Mouse (Mus musculus): Measurements from ENCODE around the gene H2afv. TPM values are rescaled to one million over a fixed set of nuclear protein-coding genes. Genes with fewer than 3 reads are reported as not detected.

The H2afv gene
- polyA plus RNA-seq, 1 experiment from 2014 or later: 905 TPM

- H3K4me1 ChIP-seq (ENCODE audit: control insufficient read depth, insufficient read depth, low read length): peaks cover 23% of the 10 kb centered on the region
- no peaks in the 10 kb centered on the region for H3K27me3 ChIP-seq (ENCODE audit: control insufficient read depth, insufficient read depth, low read length)
- H3K4me2 ChIP-seq (ENCODE audit: low read depth, severe bottlenecking): no peak overlapping the region
- H3K9ac ChIP-seq (ENCODE audit: low read length): no peak overlapping the region
- DNase-seq (ENCODE audit: low spot score) (no peak), ATAC-seq (ENCODE audit: insufficient number of reproducible peaks, low FRiP score, low TSS enrichment, low read depth) (no peak)
- H3K9me3 ChIP-seq (ENCODE audit: control insufficient read depth, low read length): no peaks in the 10 kb centered on the region
- 80% methylated on average over 3 of the region's 3 CpGs for WGBS
- peaks cover 23% of the 10 kb centered on the region for H3K36me3 ChIP-seq (ENCODE audit: control insufficient read depth, insufficient read depth, low read length)
- no peak overlapping the region for H3K4me3 ChIP-seq (ENCODE audit: low read depth, low read length)
- no peak overlapping the region for H3K27ac ChIP-seq (replicated peaks; ENCODE audit: low read depth, low read length)
Observed at GRCm38 (mm10) chr11:6407162-6407621, 37.1 kb downstream of the H2afv start.

- Histone ChIP-seq H3K27ac (replicated peaks; ENCODE audit: low read depth, low read length) (peak overlapping the region; percentile 70), H3K4me3 (ENCODE audit: low read depth, low read length) (no peak overlapping the region), H3K4me2 (ENCODE audit: low read depth, severe bottlenecking) (peak overlapping the region; percentile 28; the same call in 1 of the 2 replicates), H3K27me3 (ENCODE audit: control insufficient read depth, insufficient read depth, low read length) (no peaks in the 10 kb centered on the region), H3K36me3 (ENCODE audit: control insufficient read depth, insufficient read depth, low read length) (peaks cover 25% of the 10 kb centered on the region), H3K9me3 (ENCODE audit: control insufficient read depth, low read length) (no peaks in the 10 kb centered on the region), H3K9ac (ENCODE audit: low read length) (no peak overlapping the region), H3K4me1 (ENCODE audit: control insufficient read depth, insufficient read depth, low read length) (peaks cover 23% of the 10 kb centered on the region)
- DNase-seq (ENCODE audit: low spot score) (peak; percentile 68), ATAC-seq (ENCODE audit: insufficient number of reproducible peaks, low FRiP score, low TSS enrichment, low read depth) (peak; percentile 65)
- WGBS: 33% methylated on average over 14 of the region's 14 CpGs
Observed at GRCm38 (mm10) chr11:6406251-6407161, 37.7 kb downstream of the H2afv start.

- no peak for ATAC-seq (ENCODE audit: insufficient number of reproducible peaks, low FRiP score, low TSS enrichment, low read depth)
- WGBS: 81% methylated on average over 4 of the region's 4 CpGs
- H3K9me3 ChIP-seq (ENCODE audit: control insufficient read depth, low read length): no peaks in the 10 kb centered on the region
- peaks cover 29% of the 10 kb centered on the region for H3K36me3 ChIP-seq (ENCODE audit: control insufficient read depth, insufficient read depth, low read length)
- no peaks in the 10 kb centered on the region for H3K27me3 ChIP-seq (ENCODE audit: control insufficient read depth, insufficient read depth, low read length)
- DNase-seq (ENCODE audit: low spot score): no peak
- no peak overlapping the region for H3K4me2 ChIP-seq (ENCODE audit: low read depth, severe bottlenecking)
- H3K9ac ChIP-seq (ENCODE audit: low read length): peak overlapping the region; percentile 47
- H3K27ac ChIP-seq (replicated peaks; ENCODE audit: low read depth, low read length): peak overlapping the region; percentile 70
- no peak overlapping the region for H3K4me3 ChIP-seq (ENCODE audit: low read depth, low read length)
- peaks cover 23% of the 10 kb centered on the region for H3K4me1 ChIP-seq (ENCODE audit: control insufficient read depth, insufficient read depth, low read length)
Observed at GRCm38 (mm10) chr11:6405591-6406081, 38.6 kb downstream of the H2afv start.

GRCm38 (mm10) chr11:6404699-6405566 lies 39.3 kb downstream of the H2afv start:
- DNase-seq (ENCODE audit: low spot score) (no peak), ATAC-seq (ENCODE audit: insufficient number of reproducible peaks, low FRiP score, low TSS enrichment, low read depth) (no peak)
- Histone ChIP-seq H3K27me3 (ENCODE audit: control insufficient read depth, insufficient read depth, low read length) (no peaks in the 10 kb centered on the region), H3K4me2 (ENCODE audit: low read depth, severe bottlenecking) (no peak overlapping the region), H3K9me3 (ENCODE audit: control insufficient read depth, low read length) (no peaks in the 10 kb centered on the region), H3K4me3 (ENCODE audit: low read depth, low read length) (no peak overlapping the region), H3K4me1 (ENCODE audit: control insufficient read depth, insufficient read depth, low read length) (peaks cover 23% of the 10 kb centered on the region), H3K36me3 (ENCODE audit: control insufficient read depth, insufficient read depth, low read length) (peaks cover 31% of the 10 kb centered on the region), H3K9ac (ENCODE audit: low read length) (peak overlapping the region; percentile 47), H3K27ac (replicated peaks; ENCODE audit: low read depth, low read length) (peak overlapping the region; percentile 70)
- WGBS: 91% methylated on average over 9 of the region's 9 CpGs

GRCm38 (mm10) chr11:6403830-6404405 lies 40.3 kb downstream of the H2afv start:
- Histone ChIP-seq H3K36me3 (ENCODE audit: control insufficient read depth, insufficient read depth, low read length) (peaks cover 39% of the 10 kb centered on the region), H3K4me3 (ENCODE audit: low read depth, low read length) (no peak overlapping the region), H3K27ac (replicated peaks; ENCODE audit: low read depth, low read length) (no peak overlapping the region), H3K27me3 (ENCODE audit: control insufficient read depth, insufficient read depth, low read length) (no peaks in the 10 kb centered on the region), H3K9ac (ENCODE audit: low read length) (no peak overlapping the region), H3K4me1 (ENCODE audit: control insufficient read depth, insufficient read depth, low read length) (peaks cover 23% of the 10 kb centered on the region), H3K4me2 (ENCODE audit: low read depth, severe bottlenecking) (no peak overlapping the region), H3K9me3 (ENCODE audit: control insufficient read depth, low read length) (no peaks in the 10 kb centered on the region)
- DNase-seq (ENCODE audit: low spot score): no peak
- ATAC-seq (ENCODE audit: insufficient number of reproducible peaks, low FRiP score, low TSS enrichment, low read depth): no peak
- 92% methylated on average over 5 of the region's 5 CpGs for WGBS

- no peak overlapping the region; the same call in 1 of the 2 replicates for H3K9ac ChIP-seq (ENCODE audit: low read length)
- peaks cover 23% of the 10 kb centered on the region for H3K4me1 ChIP-seq (ENCODE audit: control insufficient read depth, insufficient read depth, low read length)
- H3K4me2 ChIP-seq (ENCODE audit: low read depth, severe bottlenecking): no peak overlapping the region
- H3K4me3 ChIP-seq (ENCODE audit: low read depth, low read length): no peak overlapping the region
- peaks cover 39% of the 10 kb centered on the region for H3K36me3 ChIP-seq (ENCODE audit: control insufficient read depth, insufficient read depth, low read length)
- H3K9me3 ChIP-seq (ENCODE audit: control insufficient read depth, low read length): no peaks in the 10 kb centered on the region
- ATAC-seq (ENCODE audit: insufficient number of reproducible peaks, low FRiP score, low TSS enrichment, low read depth): no peak
- WGBS: 89% methylated on average over 19 of the region's 19 CpGs
- H3K27ac ChIP-seq (replicated peaks; ENCODE audit: low read depth, low read length): no peak overlapping the region
- H3K27me3 ChIP-seq (ENCODE audit: control insufficient read depth, insufficient read depth, low read length): no peaks in the 10 kb centered on the region
- peak; percentile 73 for DNase-seq (ENCODE audit: low spot score)
Observed at GRCm38 (mm10) chr11:6402515-6403510, 41.4 kb downstream of the H2afv start.

- 95% methylated on average over 10 of the region's 10 CpGs for WGBS
- Histone ChIP-seq H3K4me2 (ENCODE audit: low read depth, severe bottlenecking) (no peak overlapping the region), H3K9ac (ENCODE audit: low read length) (no peak overlapping the region), H3K36me3 (ENCODE audit: control insufficient read depth, insufficient read depth, low read length) (peaks cover 33% of the 10 kb centered on the region), H3K9me3 (ENCODE audit: control insufficient read depth, low read length) (no peaks in the 10 kb centered on the region), H3K4me3 (ENCODE audit: low read depth, low read length) (no peak overlapping the region), H3K27me3 (ENCODE audit: control insufficient read depth, insufficient read depth, low read length) (no peaks in the 10 kb centered on the region), H3K27ac (replicated peaks; ENCODE audit: low read depth, low read length) (no peak overlapping the region), H3K4me1 (ENCODE audit: control insufficient read depth, insufficient read depth, low read length) (no peaks in the 10 kb centered on the region)
- ATAC-seq (ENCODE audit: insufficient number of reproducible peaks, low FRiP score, low TSS enrichment, low read depth) (no peak), DNase-seq (ENCODE audit: low spot score) (no peak)
Observed at GRCm38 (mm10) chr11:6398141-6398540, 46.1 kb downstream of the H2afv start.

Data from limb, embryonic 11.5 days (tissue).